Mouse (Mus musculus) bone marrow, adult 2 months (tissue): Measurements from ENCODE around the gene Itgb4.

Experiments used
- CTCF ChIP-seq: fragments of 200-500 bp; IDR thresholded peaks from 2 replicates; pipeline ENCODE4 v1.5.1; 2011; ENCODE audit warnings: low read length, control low read depth; ENCODE audit not compliant: control insufficient read depth, insufficient read depth
- POLR2A ChIP-seq: fragments of 200-500 bp; IDR thresholded peaks from 2 replicates; pipeline ENCODE4 v1.6.1; 2011; ENCODE audit warnings: low read depth, mild to moderate bottlenecking, control low read depth, low read length, borderline replicate concordance; ENCODE audit not compliant: control insufficient read depth

GRCm38 (mm10) chr11:116041833-116042232 lies 67.3 kb downstream of the Itgb4 start:
- no peak for TF ChIP-seq CTCF
- no peak for TF ChIP-seq POLR2A
